Mouse (Mus musculus) macrophage (primary cell): Measurements from ENCODE around the gene Exoc6b. TPM values are rescaled to one million over a fixed set of nuclear protein-coding genes. Genes with fewer than 3 reads are reported as not detected.

Experiments used
- H3K27ac ChIP-seq: fragments of 350-480 bp; formaldehyde crosslinking; 2 replicates; pipeline ENCODE4 v1.9.0; 2021
- H3K36me3 ChIP-seq: fragments of 350-480 bp; formaldehyde crosslinking; 2 replicates; pipeline ENCODE4 v1.9.0; 2021; ENCODE audit errors: inconsistent target
- H3K4me3 ChIP-seq: fragments of 350-480 bp; formaldehyde crosslinking; 2 replicates; pipeline ENCODE4 v1.9.0; 2021; ENCODE audit errors: inconsistent target
- H3K79me2 ChIP-seq: fragments of 350-480 bp; formaldehyde crosslinking; 2 replicates; pipeline ENCODE4 v1.9.0; 2021; ENCODE audit errors: inconsistent target
- WGBS: methylation state at CpG from one replicate; pipeline ENCODE4 v1.1.7; 2026; ENCODE audit warnings: inconsistent platforms; ENCODE audit not compliant: missing documents; 5-methylcytosine and 5-hydroxymethylcytosine counted together
- polyA plus RNA-seq: library from polyadenylated mRNA; stranded (reverse); fragments of 250-400 nt; gene quantifications from 3 replicates; pipeline ENCODE4 v1.2.4, GENCODE M21; 2018; ENCODE audit warnings: inconsistent platforms

Gene Exoc6b
- polyA plus RNA-seq, 1 experiment from 2014 or later: 16.1 TPM

DNA sequence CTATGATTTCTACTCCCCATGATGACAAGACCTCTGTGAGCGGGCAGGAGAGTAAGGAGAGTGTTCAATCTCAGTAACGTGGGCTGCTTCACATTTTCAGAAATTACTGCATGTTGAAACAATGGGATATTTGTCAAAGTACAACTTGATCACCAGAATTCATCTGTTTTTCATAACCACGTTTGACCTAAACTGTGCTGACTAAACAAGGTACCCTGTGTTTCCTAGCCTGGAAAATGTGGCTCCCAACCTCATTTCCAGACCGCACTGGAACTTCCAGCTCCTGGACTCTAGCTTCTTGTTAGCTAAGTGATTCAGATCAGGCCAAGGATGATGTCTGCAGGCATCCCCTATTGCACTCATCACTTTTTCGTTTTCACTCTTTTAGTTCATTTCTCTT, 193.4 kb downstream of the Exoc6b start:
- Histone ChIP-seq H3K27ac (no peak overlapping the region), H3K4me3 (no peak overlapping the region), H3K79me2 (no peaks in the 10 kb centered on the region), H3K36me3 (no peaks in the 10 kb centered on the region)
- 95% methylated on average over 5 of the region's 5 CpGs for WGBS

DNA sequence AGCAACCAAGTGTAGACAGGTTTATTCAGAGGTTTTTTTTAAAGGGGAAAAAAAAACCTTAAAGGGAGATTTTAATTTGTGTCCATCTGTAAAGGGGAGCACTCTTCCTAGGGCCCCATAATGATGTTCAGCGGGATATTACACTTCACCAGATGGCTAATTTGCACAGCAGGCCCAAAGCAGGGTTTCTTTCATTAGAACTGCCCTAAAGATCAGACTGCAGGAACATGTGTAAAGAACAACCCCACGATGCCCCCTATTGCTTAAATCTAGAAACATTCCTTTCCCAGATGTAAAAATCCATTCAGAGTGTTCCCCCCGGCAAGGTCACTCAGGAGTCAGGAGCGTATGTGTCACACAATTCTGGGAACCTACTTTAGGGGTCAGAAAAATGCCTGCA, 202.2 kb downstream of the Exoc6b start:
- Histone ChIP-seq H3K36me3 (no peaks in the 10 kb centered on the region), H3K27ac (no peak overlapping the region), H3K79me2 (no peaks in the 10 kb centered on the region), H3K4me3 (no peak overlapping the region)
- 83% methylated on average over 4 of the region's 4 CpGs for WGBS

DNA sequence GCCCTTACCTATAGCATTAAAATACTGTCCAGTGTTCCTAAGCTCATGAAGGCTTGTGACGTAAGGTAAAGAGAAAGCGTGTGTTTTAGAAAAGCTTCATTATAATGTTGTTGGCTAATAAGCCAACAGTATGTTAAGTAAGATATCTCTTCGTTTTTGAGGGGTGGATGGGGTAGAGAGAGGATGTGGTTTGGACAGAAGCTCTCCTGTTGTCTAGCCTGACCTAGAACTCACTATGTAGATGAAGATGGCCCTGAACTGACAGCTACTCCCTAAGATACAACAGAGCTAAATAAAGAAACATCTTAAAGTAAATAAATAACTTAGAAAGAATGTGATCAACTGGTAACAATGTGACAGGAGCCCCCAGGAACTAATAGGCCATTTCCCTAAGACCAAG, 204.7 kb downstream of the Exoc6b start:
- Histone ChIP-seq H3K4me3 (no peak overlapping the region), H3K36me3 (no peaks in the 10 kb centered on the region), H3K79me2 (no peaks in the 10 kb centered on the region), H3K27ac (no peak overlapping the region)
- WGBS: 78% methylated on average over 3 of the region's 3 CpGs

DNA sequence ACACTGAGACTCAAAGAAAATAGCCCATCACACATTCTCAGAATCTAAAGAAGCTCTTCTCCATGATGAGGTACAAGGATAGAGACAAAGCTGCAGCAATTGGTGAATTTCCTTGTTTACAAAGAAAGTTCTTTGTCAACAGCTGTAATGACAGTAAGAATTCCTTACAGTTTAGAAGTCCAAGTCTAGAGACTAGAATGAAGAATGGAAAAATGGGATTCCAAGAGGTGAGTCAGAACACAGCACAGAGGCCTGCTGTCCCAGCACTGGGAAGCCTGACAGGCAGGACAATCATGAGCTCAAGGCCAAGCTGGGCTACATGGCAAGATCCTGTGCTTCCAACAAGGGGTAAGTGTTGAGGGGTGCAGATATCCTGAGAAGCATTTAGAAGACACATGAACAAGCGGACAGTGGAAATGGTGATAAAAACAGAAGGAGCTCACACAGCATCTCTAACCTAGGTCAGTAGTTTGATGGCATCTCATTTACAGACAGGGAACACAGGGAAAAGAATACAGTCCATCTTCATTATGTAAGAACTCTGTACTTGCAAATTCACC, 205.4 kb downstream of the Exoc6b start:
- 100% methylated on average over 1 of the region's 1 CpGs for WGBS
- Histone ChIP-seq H3K79me2 (no peaks in the 10 kb centered on the region), H3K27ac (no peak overlapping the region), H3K36me3 (no peaks in the 10 kb centered on the region), H3K4me3 (no peak overlapping the region)

DNA sequence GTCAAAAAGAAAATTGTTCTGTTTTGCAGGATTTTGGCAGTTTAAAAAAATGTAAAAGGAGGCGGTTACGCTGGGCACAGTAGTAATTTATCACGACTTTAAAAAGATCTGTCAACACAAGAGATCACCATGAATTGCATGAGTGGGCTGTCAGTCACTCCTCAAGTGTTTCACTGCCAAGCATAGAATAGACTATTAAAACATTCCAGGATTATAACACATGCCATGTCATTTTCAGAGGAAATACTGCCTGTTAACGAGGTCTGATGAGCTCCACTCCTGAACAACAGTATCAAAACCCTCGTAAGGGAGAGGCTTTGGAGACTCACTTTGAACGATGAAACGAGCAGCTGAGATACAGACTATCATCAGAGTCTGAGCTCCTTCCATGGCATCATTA, 223.6 kb downstream of the Exoc6b start:
- WGBS: 91% methylated on average over 7 of the region's 7 CpGs

DNA sequence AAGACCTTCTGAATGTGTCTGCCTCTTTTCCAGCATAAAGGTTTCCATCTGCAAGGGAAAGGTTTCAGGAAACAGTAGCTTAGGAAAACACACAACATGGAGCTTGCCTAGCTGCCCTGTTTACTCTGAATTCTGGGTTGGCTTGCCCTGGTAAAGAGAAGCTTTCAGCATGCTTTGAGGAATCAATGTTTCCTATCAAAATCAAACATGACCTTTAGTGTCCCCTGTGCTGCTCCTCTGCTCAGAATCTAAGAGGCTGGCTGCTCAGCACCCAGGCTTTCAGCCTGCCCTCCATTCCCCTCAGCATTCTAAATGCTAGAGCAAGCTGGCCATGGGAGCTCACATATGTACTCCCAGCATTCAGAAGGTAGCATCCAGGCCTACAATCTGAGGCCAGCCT, 228.2 kb downstream of the Exoc6b start:
- Histone ChIP-seq H3K36me3 (no peaks in the 10 kb centered on the region), H3K79me2 (no peaks in the 10 kb centered on the region), H3K27ac (no peak overlapping the region), H3K4me3 (no peak overlapping the region)

More for the DNA sequence above, 223.6 kb downstream of the Exoc6b start:
- Histone ChIP-seq H3K27ac (no peak overlapping the region), H3K4me3 (no peak overlapping the region), H3K36me3 (no peaks in the 10 kb centered on the region), H3K79me2 (no peaks in the 10 kb centered on the region)

DNA sequence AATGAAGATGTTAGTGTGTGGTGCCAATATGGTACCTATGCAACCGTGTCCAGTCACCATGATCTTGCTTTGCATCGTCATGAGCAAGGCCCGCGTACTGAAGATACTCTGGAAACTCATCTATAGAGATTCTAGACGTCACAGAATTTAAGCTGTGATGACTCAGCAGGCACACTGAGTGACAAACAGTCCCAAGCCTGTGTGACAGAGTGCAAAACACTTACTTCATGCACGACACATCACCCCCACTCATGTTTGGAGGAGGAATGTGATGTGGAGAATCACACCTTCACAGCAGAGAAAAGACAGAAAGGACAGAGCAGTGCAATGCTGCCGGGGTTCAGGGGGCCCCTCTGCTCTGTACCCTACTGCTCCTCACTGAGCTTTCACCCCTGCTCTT, 261.8 kb downstream of the Exoc6b start:
- Histone ChIP-seq H3K4me3 (no peak overlapping the region), H3K27ac (no peak overlapping the region), H3K36me3 (no peaks in the 10 kb centered on the region), H3K79me2 (no peaks in the 10 kb centered on the region)
- 97% methylated on average over 7 of the region's 7 CpGs for WGBS

DNA sequence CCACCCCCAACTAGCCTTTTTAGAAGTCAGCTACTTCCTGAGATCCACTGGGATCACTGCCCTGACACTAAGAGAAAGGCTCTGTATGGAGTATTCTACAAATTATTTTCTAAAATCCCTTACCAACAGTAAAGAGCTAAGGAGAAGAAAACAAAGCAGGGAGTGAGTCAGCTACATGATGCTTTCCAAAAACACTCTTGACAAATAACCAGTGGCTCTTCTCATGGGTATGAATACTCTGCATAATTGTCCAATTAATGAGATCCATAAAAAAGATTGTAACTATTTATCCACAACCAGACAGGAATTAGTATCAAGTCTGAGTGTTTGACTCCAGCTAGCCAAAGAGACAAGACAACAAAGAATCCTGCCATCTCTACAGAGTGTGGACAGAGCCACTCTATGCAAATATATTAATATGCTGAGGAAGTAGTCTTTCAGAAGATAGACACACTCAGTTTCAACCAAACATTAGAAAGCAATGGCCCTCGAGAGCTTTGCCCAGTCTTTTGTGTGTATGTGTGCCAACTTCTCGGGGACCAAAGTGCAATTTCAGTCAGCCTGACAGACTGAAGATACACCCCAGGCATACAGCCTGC, 263.1 kb downstream of the Exoc6b start:
- Histone ChIP-seq H3K27ac (no peak overlapping the region), H3K36me3 (no peaks in the 10 kb centered on the region), H3K4me3 (no peak overlapping the region), H3K79me2 (no peaks in the 10 kb centered on the region)
- 83% methylated on average over 2 of the region's 2 CpGs for WGBS

DNA sequence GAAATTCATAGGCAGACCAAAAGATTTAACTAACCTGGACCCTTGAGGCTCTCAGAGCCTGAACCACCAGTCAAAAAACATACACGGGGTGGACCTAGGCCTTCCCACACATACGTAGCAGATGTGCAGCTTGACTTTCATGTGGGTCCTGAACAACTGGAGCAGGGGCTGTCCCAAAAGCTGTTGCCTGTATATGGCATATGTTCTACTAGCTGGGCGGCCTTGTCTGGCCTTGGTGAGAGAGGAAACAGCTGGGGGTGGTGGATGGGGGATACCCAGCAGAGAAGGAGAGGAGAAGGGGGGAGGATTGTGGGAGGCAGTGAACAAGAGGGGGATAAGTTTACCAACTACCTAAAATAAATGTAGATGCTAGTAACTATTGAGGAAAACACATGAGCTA, 270.6 kb downstream of the Exoc6b start:
- Histone ChIP-seq H3K36me3 (no peaks in the 10 kb centered on the region), H3K27ac (no peak overlapping the region), H3K4me3 (no peak overlapping the region), H3K79me2 (no peaks in the 10 kb centered on the region)
- 83% methylated on average over 3 of the region's 3 CpGs for WGBS

DNA sequence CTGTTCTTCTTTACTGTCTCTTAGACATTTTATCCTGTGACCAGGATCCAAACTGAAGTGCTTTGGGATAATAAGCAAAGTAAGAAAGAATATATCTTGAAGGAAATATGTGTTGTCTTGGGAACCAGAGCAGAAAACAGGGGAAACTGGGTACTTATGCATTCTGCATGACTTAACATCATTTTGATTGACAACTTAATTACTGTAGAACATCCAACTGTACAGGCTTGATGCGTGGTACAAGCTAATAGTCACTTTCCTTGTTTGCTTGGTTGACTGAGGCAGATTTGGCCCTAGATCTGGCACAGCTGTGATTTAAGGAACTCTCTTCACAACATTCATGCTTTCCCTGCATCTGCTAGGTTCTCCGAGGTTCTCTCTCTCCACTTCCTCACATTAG, 285.3 kb downstream of the Exoc6b start:
- 97% methylated on average over 2 of the region's 2 CpGs for WGBS
- H3K79me2 ChIP-seq: no peaks in the 10 kb centered on the region
- H3K36me3 ChIP-seq: no peaks in the 10 kb centered on the region

DNA sequence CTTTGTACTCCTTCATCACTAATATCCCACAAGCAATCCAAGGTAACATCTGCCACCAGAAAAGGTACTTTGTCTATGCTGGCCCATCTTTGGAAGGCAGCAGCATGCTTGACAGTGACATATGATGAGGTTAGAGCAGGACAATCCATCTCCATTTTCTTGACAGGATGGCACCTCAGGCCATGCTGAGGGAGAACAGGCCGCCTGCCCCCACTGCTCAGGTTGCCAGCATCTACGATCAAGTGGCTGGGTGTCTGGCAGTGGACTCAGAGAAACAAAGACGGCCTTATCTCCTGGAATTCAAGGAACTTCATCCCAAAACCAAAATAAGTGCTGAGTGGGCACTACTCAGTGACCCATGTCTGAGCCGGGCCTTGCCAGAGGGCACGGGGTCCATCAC, 289.3 kb downstream of the Exoc6b start:
- Histone ChIP-seq H3K79me2 (no peaks in the 10 kb centered on the region), H3K27ac (no peak overlapping the region), H3K4me3 (no peak overlapping the region), H3K36me3 (no peaks in the 10 kb centered on the region)
- 97% methylated on average over 5 of the region's 5 CpGs for WGBS

More for the DNA sequence above, 285.3 kb downstream of the Exoc6b start:
- Histone ChIP-seq H3K27ac (no peak overlapping the region), H3K4me3 (no peak overlapping the region)

DNA sequence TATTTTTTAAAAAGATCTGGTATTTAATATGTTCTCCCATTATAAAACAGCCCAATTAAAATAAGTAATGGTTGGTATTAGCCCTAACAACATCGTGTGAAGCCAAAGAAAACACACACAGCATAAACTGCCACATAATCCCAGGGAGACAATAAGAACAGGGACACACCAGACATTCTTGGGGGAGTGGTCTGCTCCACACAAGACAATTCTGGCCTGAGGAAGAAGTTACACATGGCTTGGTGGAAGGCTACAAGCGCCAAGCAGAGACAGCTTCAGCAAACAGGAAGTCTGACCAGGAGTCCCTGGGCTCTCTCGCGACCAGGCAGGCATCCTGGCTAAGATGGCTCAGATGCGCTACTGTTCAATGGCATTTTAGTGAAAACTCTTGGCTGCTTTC, 290.3 kb downstream of the Exoc6b start:
- no peaks in the 10 kb centered on the region for H3K36me3 ChIP-seq
- WGBS: 79% methylated on average over 5 of the region's 5 CpGs
- no peak overlapping the region for H3K4me3 ChIP-seq
- H3K27ac ChIP-seq: no peak overlapping the region
- H3K79me2 ChIP-seq: no peaks in the 10 kb centered on the region

DNA sequence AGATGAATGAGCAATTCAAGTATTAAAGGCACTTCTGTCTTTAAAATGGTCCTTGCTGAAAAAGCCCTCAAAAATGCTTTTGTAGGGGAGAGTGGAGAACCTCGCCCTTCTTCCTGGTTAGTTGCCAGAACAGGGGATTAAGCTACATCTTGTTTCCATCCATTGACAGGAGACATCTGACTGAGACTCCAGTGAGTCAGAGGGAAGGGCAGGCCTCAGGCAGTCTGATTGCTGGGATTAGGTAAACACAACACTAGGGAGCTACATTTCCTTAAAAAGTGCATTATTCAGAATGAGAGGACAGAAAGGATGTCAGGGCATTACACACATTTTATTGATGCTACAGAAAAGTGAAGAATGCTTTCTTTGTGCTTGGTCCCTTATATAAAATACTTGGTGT, 293.4 kb downstream of the Exoc6b start:
- 100% methylated on average over 1 of the region's 1 CpGs for WGBS
- Histone ChIP-seq H3K4me3 (no peak overlapping the region), H3K79me2 (no peaks in the 10 kb centered on the region), H3K36me3 (no peaks in the 10 kb centered on the region), H3K27ac (no peak overlapping the region)

DNA sequence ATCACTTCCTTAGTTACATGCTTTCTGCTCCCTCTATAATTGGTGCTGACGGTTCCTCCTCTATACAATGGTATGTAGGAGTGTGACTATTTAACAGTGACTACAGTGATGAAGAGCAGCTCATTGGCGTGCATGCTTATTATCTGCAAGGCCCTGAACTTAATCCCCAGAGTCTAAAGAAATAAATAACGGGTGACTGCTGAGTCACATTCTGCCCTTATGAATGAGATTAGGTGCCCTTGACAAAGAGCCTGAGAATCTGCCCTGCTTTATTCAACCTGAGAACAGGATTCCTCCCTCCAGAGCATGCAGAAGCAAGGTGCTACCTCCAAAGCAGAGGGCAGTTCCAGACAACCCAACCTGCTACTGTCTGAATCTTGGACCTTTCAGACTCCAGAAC, 314.0 kb downstream of the Exoc6b start:
- H3K36me3 ChIP-seq: no peaks in the 10 kb centered on the region
- no peak overlapping the region for H3K27ac ChIP-seq
- WGBS: 95% methylated on average over 3 of the region's 3 CpGs
- no peaks in the 10 kb centered on the region for H3K79me2 ChIP-seq
- H3K4me3 ChIP-seq: no peak overlapping the region

DNA sequence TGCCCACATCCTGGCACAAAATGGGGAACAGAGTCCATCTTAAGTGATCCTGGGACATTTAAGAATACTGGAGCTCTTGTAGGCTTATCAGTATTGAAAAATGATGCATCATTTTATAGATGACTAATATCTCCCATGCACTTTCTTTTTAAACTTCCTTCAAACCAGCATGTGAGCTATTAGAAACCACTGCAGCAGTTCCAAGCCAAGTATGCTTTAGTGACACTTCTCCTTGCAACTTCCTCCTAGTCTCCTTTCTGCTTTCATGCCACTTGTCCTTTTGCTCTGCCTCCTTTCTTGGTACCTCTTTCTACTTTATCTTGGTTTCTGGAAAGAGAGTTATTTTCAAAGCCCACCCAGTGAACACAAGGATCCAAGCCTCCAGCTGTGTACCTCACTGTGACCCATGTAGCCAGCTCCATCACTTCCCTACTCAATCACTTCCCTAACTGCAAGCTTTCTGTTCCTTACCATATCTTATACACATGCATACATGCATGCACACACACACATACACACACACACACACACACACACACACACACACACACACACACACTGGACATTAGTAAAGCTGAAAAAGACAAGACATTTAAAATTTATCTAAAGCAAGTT, 316.4 kb downstream of the Exoc6b start:
- peak overlapping the region; percentile 87 for H3K27ac ChIP-seq
- no peak overlapping the region for H3K4me3 ChIP-seq
- no peaks in the 10 kb centered on the region for H3K79me2 ChIP-seq
- no peaks in the 10 kb centered on the region for H3K36me3 ChIP-seq

DNA sequence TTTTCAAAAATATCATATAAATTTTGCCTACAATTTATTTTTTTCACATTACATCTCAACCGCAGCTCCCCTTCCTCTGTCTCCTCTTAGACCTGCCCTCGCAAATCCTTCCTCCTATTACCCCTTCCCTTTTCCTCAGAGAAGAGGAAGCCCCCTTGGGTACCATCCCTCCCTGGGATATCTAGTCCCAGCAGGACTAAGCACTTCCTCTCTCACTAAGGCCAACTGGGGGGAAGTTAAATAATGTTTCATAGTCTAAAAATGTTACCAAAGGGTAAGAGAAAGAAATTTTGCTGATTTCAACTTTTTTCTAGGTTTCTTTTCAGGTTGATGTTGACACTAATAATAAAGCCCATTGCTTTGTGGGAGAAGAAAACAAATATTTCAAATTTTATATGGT, 317.9 kb downstream of the Exoc6b start:
- Histone ChIP-seq H3K79me2 (no peaks in the 10 kb centered on the region), H3K4me3 (no peak overlapping the region), H3K36me3 (no peaks in the 10 kb centered on the region), H3K27ac (peak overlapping the region; percentile 87)
- 21% methylated on average over 2 of the region's 2 CpGs for WGBS
